Mouse (Mus musculus) heart, postnatal 25 days (tissue): Measurements from ENCODE around the gene Mcm2. TPM values are rescaled to one million over a fixed set of nuclear protein-coding genes. Genes with fewer than 3 reads are reported as not detected.

ENCODE experiments used
- DNase-seq: peaks from one replicate; pipeline ENCODE4 v3.0.0; 2022; ENCODE audit warnings: low spot score
- intact Hi-C: fragments of 180-260 bp; cut with DNase I; formaldehyde crosslinking; loops from one replicate; pipeline ENCODE4 v1.15.1; 2025
- total RNA-seq, 2 experiments: library from RNA; stranded (reverse); gene quantifications; 2 replicates each; pipeline ENCODE4 v1.2.3; 2021

The Mcm2 gene
- total RNA-seq, 2 experiments from 2014 or later: 6.1 to 7.4 TPM

DNA sequence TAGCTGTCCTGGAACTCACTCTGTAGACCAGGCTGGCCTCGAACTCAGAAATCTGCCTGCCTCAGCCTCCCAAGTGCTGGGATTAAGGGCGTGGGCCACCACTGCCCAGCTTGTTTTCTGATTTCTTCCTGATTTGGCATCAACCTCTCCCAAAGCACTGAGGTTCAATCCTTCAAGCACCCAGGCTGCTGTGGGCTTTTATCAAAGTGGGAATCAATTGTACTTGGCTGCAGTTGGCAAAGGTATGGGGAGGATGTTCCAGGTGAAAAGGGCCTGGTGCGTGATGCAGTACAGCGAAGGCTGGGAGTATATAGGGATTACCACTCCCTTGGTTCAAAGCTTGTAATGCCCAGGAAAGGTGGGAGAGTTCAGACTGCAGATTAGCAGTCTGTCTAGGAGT is 506 bp upstream of the Mcm2 start:
- intact Hi-C loops: no loop called here
- DNase-seq: no peak

DNA sequence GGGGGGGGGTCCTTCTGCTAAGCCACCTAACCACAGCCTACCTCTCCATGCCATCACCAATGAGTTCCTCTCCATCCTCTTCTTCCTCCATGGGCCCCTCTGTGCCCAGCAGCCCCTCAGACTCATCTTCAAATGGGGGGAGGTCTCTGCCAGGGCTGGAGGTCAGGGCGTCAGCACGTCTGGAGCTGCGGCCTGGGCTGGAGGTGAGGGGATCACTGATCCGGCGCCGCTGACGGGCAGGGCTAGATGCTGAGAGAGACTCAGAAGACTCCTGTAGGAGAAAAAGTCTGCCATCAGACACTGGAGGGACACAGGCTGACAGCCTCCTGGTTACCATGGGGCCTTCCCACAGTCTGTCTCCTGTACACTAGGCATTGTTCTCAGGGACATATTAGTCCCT is 1.3 kb downstream of the Mcm2 start:
- DNase-seq: no peak
- intact Hi-C loops: no loop called here

DNA sequence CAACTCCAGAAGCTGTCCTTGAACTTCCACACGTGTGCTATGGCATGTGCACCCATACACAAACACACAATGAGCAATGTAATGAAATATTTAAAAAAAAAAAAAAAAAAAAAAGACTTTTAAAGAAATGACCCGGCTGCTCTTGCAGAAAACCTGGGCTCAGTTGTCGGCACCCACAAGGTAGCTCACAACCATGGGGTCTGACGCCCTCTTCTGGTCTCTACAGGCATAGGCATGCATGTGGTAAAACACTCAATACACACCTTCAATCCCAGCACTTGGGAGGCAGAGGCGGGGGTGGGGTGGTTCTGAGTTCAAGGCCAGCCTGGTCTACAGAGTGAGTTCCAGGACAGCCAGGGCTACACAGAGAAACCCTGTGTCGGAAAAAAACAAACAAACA is 2.6 kb downstream of the Mcm2 start:
- no peak for DNase-seq
- intact Hi-C loops: no loop called here

DNA sequence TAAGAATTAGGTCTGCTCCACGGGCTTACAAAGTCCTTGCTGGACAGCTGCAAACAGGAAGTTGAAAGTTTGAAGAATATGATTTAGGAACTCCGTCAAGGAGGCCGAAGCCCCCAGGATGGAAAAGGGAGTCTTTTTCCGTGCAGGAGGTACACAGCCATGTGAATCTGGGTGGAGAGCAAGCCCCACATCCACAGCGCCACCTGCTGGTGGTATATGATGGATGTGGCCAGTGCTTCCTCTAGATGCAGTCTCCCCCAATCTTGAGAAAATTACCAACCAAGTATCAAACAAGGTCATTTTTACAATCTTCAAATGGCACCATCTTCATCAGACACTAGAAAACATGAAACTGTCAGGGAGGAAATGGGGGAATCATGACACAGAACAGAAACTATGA is 5.0 kb downstream of the Mcm2 start:
- intact Hi-C loops: loop anchor here (2.0 kb wide), 1 partner anchor 35 kb away; no protein-coding TSS in a partner anchor
- no peak for DNase-seq

DNA sequence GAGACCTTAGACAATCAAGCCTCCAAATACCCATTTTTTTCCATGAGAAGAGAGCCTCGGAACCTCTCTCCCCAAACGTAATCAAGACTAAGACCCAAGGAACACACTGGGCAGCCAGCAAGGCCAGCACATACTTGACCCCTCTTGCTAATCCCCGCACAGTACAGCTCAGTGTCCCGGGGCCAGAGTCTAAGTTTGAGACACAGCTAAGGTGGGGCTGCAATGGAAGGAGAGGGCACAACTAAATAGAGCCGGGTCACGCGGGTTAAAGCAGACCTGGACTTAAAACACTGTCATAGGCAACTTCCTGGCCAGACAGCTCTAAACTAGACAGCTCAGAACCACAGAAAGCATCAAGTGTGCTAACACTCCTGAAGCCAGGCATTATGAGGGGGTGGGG is 7.7 kb downstream of the Mcm2 start:
- intact Hi-C loops: no loop called here
- no peak for DNase-seq

DNA sequence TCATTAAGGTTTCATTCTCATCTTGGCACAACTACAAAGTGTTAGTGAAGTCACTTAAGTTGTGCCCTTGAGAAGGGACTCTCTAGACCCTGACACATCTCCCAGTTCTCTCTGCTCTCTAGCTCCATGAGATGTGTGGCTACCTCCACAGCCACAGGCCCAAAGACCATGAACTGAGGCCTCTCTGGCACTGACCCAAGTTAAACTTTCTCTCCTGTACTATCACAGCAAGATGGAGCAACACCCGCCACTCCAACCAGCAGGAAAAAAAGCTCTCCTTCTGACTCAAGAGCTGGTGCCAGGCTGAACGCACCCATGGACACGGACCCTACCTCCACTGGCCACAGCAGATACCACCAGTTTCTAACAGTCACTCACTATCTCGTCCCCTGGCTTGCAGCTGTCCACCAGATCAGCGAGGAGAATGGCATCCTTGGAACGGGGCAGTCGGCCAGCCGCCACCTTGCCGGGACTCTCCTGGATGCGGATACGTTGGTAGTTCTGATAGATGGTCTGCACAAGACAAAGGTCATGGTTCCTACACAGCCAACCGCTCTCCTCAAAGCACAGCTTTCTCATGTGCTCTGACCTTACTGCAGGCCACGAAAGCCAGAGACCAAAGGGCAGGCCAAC is 9.1 kb downstream of the Mcm2 start:
- no peak for DNase-seq
- intact Hi-C loops: no loop called here

DNA sequence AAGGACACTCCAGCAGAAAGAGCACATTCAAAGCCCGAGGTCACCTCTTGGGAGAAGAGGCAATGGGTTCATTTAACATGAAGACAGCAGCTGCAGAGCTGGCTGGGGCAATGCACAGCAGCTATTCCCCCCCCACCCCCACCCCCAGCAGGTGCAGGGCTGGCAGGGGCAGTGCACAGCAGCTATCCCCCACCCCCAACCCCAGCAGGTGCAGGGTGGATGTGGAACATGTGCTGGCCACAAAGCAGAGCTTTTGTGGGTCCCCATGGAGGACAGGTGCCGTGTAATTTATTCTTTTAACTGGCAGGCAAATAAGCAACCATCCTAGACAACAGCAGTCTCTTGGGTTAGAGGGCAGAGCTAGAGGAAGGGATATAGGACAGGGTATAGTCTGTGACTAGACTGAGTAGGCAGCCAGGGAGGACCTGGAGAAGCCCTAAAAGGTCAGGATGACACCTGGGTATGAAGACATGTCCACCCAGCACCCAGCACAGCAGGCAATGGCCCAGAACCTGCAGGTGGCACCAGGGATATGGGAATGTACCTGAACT is 12.1 kb downstream of the Mcm2 start:
- DNase-seq: no peak
- intact Hi-C loops: no loop called here

DNA sequence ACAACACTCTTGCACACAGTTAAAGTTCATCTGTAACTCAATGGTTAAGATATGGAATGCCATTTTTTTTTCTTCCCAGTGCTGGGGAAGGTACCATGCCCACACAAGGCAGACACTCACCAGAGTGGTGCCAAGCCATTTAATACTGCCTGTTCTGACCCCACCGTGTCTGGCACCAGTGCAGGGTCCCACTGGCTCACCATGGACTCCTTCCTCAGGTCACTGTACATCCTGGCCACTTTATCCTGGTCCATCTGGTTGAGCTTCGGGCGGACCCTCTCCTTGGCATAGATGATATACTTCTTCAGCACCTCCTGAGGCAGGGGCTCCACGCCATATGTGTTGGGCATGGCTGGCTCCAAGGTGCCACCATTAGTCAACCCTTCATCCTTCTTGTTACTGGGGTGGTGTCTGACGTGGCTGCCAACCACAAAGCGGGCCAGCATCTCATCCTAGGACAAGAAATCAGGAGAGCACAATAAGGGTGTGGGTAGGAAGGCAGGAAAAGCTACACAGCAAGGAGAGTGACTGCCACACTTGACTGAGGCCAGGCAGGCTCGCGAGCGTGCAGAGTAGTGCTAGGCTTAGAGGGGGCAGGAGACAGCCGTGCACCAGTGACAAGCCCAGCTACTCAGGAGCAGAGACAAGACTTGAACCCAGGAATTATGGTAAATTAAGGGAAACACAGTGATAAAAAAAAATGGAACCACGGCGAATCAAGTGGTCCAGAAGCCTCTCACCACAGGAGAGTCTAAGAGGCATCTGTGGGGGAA is 12.8 kb downstream of the Mcm2 start:
- no peak for DNase-seq
- intact Hi-C loops: no loop called here

DNA sequence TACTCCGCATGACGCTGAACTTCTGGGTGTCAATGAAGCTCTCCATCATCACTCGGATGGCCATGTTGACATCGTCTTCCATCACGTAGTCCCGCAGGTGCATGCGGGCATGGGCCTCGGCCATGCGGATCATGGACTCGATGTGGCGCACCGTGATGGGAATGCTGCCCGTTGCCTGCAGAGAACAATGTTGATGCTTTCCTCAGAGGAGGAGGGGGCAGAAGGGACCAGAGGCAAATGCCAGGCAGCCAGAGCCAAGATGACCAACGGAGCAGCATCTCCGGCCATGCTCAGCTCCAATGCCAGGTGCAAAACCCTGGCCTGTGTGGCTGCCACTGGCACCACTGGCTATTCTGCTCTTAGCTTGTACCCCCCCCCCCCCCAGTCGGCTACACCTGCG is 13.9 kb downstream of the Mcm2 start:
- intact Hi-C loops: no loop called here
- no peak for DNase-seq

DNA sequence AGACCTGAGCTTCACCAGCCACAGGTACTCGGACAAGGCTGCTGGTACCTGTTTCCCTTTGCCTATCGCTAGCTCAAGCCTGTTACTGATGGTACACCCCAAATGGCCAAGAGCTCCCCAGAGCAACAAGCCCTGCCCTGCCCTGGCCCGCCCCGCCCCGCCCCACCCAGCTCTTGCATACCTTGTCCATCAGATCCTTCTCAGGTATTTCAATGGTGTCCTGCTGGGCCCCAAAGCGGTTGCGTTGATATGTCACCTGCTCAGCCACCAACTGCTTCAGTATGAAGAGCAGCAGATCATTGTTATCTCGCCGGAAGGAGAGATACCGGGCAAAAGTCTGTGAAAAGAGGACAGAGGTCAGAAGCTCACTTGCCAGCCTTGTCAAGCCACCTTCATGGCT is 14.4 kb downstream of the Mcm2 start:
- no peak for DNase-seq
- intact Hi-C loops: no loop called here

DNA sequence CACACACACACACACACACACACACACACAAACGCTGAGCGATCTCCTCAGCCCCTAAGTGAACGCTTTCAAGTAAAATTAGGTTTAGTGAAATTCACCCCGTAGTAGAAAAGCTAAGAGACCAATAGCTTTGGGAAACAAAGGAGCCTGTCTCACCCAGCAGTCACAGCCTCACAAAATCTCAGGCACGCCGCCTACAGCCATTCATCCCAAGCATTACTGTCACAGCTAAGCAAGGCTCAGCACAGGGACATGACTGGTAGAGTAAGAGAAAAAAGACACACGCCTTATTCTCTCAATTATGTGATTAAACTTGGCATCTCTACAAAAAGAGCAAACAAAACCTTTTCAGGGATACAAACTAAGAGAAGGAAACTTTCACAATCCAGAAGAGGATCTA is 17.2 kb downstream of the Mcm2 start:
- intact Hi-C loops: no loop called here
- DNase-seq: no peak

DNA sequence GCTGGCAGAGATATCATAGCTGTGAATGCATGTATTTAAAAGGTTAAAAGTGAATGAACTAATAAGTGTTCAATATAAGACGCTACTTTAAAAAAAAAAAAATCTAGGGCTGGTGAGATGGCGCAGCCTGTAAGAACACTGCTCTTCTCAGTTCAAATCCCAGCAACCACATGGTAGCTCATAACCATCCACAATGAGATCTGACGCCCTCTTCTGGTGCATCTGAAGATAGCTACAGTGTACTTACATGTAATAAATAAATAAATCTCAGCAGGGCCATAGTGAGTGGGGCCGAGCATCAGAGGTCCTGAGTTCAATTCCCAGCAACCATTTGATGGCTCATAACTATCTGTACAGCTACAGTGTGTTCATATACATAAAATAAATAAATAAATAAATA is 19.1 kb downstream of the Mcm2 start:
- DNase-seq: no peak
- intact Hi-C loops: no loop called here

DNA sequence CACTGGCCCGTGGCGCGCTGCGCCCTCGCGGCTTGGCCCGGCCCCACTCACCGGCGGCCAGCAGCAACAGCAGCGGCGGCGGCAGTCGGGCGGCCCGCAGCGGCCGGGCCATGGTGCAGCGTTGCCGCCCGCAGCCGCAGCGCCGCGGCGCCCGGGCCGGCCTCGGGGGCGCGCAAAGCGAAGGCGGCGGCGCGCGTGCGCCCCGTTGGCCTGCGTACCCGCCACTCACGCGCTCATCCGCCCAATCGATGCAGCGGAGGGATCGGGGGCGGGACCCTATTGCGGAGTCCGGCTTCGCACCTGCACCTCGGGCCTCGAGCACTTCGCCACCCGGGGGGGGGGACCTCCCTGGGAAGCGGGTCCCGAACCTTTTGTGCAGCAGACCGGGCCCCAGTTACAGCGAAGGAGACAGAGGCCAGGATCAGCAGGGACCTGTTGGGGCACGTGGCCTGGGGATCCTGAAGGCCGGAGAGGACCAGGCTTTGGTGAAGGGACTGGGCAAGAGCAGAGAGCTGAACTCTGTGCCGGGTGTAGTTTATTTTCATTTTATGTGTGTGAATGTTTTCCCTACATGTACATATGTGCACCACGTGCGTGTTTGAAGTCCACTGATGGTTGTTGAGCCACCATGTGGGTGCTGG is 23.6 kb downstream of the Mcm2 start, which contains the start of gene Podxl2:
Podxl2 (minus strand) TSS at position 177 of the 641 bp plus-strand sequence.
- DNase-seq: peak; percentile 65
- intact Hi-C loops: no loop called here

DNA sequence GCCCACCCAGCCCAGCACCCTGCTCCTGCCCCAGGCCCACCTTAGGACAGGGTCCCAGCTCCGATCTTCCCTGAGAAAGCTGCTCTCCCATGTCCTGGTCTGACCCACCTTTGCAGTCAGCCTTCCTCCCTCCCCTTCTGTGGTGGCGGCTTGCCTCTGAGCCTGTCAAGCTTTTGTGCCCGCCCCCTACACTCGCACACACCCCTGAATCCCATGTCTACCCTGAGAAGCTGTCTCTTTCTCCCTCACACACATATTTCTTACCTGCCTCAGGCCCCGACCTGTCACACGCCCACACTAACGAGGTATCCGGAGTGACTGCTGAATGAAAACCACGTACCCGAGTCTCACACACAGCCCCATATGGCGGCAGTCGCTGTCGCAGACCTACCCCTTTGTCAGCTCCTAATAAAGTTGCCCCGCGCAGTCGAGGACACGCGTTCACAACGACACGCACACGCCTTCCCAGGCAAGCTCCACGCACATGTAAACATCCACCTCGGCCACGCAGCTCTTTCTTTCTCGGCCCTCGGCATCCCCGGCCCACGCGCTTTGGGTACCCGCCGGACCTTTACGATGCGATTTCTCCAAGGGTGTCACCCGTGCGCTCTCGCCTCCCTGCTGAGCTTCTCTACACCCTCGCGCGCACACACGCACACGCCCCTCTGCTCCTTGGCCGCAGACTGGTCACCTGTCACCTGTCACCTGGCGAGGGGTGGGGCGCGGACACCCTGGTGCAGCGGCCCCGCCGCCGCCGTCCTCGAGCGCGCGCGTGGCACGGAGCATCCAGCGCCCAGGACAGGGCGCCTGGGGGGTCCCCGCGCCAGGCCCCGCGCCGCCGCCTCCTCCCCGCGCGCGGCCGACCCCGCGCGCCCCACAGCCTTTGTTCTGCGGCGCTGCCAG is 24.4 kb downstream of the Mcm2 start:
- intact Hi-C loops: no loop called here
- no peak for DNase-seq

DNA sequence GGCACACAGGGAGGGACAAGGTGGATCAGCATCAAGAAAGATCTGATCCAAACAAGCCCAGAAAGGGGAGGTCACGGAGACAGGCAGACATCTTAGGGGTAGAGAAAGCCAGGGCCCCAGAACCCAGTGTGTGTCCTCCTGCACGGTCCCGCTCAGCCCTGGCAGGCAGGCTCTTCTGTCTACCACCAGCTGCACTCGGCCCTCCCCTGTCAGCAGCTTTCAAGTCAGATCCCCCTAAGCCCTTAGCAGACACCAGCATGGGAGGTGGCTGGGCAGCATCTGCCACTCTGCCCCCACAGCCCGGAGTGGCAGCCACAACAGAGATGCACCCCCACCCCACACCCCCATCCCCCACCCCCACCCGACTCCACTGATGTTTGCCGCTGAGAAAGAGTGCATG is 25.8 kb downstream of the Mcm2 start:
- DNase-seq: no peak
- intact Hi-C loops: no loop called here

DNA sequence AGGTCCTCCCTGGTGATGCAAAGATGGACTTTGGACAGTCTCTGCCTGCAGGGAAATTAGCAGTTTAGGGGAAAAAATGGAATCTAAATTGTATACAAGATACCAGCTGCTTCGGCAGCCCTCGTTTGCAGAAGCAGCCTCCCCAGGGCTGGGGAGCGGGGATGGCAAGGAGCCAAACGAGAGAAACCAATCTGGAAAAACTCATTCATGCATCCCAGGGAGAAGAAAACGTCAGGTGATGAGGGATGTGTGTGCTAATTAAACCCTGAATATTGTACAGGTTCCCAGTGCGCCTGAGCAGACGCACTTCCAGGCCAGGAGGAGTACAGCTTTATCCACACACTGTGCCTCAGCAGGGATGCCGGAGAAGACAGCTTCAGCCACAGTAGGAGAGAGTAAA is 27.0 kb downstream of the Mcm2 start:
- DNase-seq: no peak
- intact Hi-C loops: no loop called here

DNA sequence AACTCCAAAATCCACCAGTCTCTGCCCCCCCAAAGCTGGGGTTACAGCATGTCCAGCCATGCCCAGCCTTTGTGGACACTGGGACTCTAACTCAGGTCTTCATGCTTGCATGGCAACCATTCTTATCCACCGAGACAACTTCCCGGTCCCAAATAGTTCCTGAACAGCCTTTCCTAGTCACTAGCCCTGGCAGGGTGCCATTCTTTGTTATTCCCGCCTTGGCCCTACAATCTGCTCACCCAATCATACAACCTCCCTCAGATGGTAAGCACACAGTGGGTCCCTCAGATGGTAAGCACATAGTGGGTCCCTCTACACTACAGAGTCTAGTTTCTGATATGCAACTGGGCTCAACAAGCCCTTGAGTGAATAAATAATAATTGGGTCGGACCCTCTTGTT is 28.0 kb downstream of the Mcm2 start:
- intact Hi-C loops: no loop called here
- DNase-seq: no peak

DNA sequence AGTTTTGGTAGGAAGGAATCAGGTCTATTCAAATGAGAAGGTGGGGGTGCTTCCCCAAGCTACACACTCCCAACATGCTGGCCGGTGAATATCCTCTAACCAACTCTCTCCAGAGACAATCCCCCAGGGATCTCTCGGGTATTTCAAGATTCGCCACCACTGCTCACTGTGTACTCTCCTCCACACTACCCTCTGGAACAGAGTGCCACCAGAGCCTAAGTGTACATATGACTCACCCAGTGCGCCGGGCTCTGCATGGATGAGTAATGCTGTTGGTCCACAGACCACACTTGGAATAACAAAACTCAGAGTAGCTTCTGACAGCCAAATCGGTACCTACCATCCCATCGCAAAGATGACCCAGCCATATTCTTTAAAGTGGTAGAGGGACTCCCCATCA is 29.1 kb downstream of the Mcm2 start:
- intact Hi-C loops: no loop called here
- DNase-seq: no peak

DNA sequence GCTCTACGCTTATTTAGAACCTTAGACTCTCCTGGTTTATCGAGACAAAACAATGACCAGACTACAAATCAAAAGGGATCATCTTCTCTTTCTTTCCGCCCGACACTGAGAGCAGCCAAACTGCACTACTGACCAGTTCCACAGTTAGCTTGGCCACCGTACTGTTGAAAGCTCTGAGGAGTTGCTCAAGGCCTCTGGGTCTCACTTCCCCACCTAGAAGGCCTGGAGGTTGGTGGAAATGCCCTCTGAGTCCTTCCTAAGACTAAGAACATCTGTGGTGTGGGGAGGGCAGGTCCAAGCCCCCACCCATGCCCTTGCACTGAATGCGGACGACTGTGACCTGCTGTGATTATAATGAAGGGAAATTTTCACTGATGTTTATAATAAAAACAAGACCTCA is 32.9 kb downstream of the Mcm2 start:
- intact Hi-C loops: no loop called here
- DNase-seq: no peak

DNA sequence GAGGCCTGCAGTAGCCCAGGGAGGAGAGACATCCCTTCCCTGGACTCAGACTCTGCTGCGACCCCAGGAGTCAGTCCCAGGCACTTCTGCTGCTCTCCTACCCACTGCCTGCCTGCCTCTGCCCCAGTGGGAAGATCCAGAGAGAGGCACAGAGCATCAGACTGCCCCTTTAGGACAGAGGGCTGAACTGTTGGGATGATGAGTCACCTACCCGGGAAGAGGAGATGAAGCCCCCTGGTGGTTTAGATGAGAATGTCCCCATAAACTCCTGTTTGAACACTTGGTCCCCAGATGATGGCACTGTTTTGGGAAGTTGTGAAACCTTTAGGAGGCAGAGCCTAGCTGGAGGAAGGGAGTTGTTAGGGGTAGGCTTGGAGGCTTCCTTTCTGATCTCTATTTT is 37.7 kb downstream of the Mcm2 start:
- intact Hi-C loops: no loop called here
- no peak for DNase-seq
